In the genomic region with DNA sequence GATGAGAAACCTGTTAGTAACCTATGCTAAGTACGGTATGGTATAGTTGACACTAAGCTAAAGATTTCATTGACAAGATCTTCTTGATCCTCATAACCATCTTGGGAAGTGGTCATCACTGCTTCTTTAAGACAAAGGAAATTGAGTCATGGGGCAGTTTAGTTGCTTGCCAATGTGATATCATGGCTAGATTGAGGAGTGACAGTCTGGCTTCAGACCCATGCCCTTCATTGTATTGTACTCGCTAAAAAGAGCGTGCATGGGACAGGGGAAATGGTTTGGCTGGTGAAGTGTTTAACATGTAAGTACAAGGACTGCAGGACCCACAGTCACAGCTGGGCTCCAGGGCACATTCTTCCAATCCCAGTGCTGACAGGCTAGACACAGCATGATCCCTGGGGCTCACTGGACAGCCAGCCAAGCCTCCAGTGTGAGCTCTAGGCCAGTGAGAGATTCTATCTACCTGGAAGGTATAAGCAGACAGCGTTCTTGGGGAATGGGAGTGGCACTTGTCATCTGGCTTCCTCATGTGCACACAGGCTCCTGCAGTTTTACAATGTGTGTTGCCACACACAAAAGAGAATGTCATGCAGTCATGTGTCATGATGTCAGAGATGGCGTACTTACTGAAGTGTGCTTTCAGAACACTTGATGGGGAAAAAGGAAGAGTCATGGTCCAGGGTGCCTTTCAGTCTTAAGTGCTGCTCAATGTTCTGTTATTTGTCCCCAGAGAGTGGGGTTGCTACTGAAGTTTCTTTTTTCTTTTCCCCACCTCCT, we compare ENCODE assay signal across 17 mouse cellular contexts. TPM values are rescaled to one million over a fixed set of nuclear protein-coding genes. Genes with fewer than 3 reads are reported as not detected.
DNase-seq lines count a peak whose midpoint lies in the region.
"Had no signal": no experiment of that assay in that cellular context is flagged by ENCODE, and none has a peak within 500 bp of the region (broad histone marks: within the 10 kb centered on the region; RNA-seq: fewer than 3 reads in every experiment).

No protein-coding gene starts in this region.

- H3K4me3 ChIP-seq in embryonic facial prominence, embryonic 10.5 days: no peak overlapping the region
- H3K4me3 ChIP-seq: gastrocnemius, adult 2 months; heart, adult 2 months; left cerebral cortex, adult 2 months; liver, embryonic 13.5 days; midbrain, embryonic 13.5 days; stomach, embryonic 15.5 days had no signal

- H3K4me1 ChIP-seq in embryonic facial prominence, embryonic 10.5 days: peaks cover 6% of the 10 kb centered on the region
- H3K4me1 ChIP-seq: stomach, embryonic 15.5 days had no signal

- H3K36me3 ChIP-seq in embryonic facial prominence, embryonic 10.5 days (replicated peaks): no peaks in the 10 kb centered on the region
- H3K36me3 ChIP-seq: liver, embryonic 13.5 days; midbrain, embryonic 13.5 days; stomach, embryonic 15.5 days had no signal

- no peaks in the 10 kb centered on the region for H3K9me3 ChIP-seq in embryonic facial prominence, embryonic 10.5 days
- H3K9me3 ChIP-seq: liver, embryonic 13.5 days; midbrain, embryonic 13.5 days; stomach, embryonic 15.5 days had no signal

- no peak overlapping the region for H3K27ac ChIP-seq in embryonic facial prominence, embryonic 10.5 days (replicated peaks)
- H3K27ac ChIP-seq: gastrocnemius, adult 2 months; heart, adult 2 months; hindbrain, embryonic 14.5 days; left cerebral cortex, adult 2 months; liver, embryonic 13.5 days; midbrain, embryonic 13.5 days; stomach, embryonic 15.5 days had no signal

- H3K27me3 ChIP-seq in embryonic facial prominence, embryonic 10.5 days (replicated peaks; ENCODE audit: low read depth, poor library complexity, severe bottlenecking): no peaks in the 10 kb centered on the region
- H3K27me3 ChIP-seq: liver, embryonic 13.5 days; midbrain, embryonic 13.5 days; stomach, embryonic 15.5 days had no signal

- DNase-seq in 416B (ENCODE audit: low read depth): peak; percentile 87
- DNase-seq in Muller cell, postnatal 12 days (ENCODE audit: inconsistent ontology term): peak; percentile 39
- peak; percentile 11 for DNase-seq in embryonic facial prominence, embryonic 10.5 days (ENCODE audit: low spot score)
- peak; percentile 24 to 45 for DNase-seq in monocyte, adult 2 months (ENCODE audit: low read depth in 1 of 2, low spot score in 2 of 2)
- DNase-seq in left cerebral cortex, adult 18-20 months (ENCODE audit: low spot score in 2 of 2): no peak
- no peak for DNase-seq in urinary bladder, postnatal 36 days (ENCODE audit: low spot score in 2 of 2)
- DNase-seq in T-cell, adult 2 months (ENCODE audit: low spot score): no peak
- DNase-seq: cerebellum, adult 11 months; cerebellum, postnatal 36 days; gastrocnemius, adult 2 months; heart, adult 2 months; liver, embryonic 13.5 days; thymus, adult 2 months had no signal

- 89% methylated on average over 5 of the region's 5 CpGs for WGBS in embryonic facial prominence, embryonic 10.5 days

RNA-seq across cellular contexts. Expression of a gene that starts 54.6 kb away (rescaled TPM):
- polyA plus RNA-seq in embryonic facial prominence, embryonic 10.5 days (2016; fragmentation: Nextera tagmentation; extraction: Ambion mirVana): 1.8 and 2.5 TPM in 2 replicates
- total RNA-seq in left cerebral cortex, adult 18-20 months (2021): 10 to 100 TPM; 43.1 to 45.3 TPM

Comparison
In these comparisons a context has a peak if more than half of its experiments do, and no peak if none do; other contexts are left out.
1. DNase-seq: peak in 416B (single experiment), Muller cell, postnatal 12 days (single experiment), embryonic facial prominence, embryonic 10.5 days (single experiment) and monocyte, adult 2 months (2 of 2); none in left cerebral cortex, adult 18-20 months (0 of 2), urinary bladder, postnatal 36 days (0 of 2) and T-cell, adult 2 months (single experiment).